Mouse (Mus musculus): ENCODE measurements around the gene C8a.

Gene C8a

DNA sequence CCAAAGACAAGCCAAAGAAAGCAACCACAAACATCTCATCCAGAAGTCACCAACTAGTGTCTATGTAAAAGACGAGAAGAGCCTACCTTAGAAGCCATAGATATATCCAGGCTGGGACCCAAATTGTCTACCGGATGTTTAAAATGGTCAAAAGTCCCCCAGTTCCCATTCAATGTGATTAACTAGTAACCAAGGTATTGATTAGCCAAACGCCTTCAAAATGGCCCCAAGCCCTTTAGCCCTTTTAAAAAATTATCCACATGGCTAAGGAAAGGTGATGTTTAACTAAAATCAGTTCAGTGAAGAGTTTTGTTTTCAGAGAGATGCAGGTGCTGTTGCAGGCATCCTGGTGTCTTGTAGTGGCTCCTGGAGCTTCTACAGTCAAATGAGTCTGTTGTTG lies at the start of gene C8a:
Gene C8a (minus strand): TSS at position 76 of the 400 bp plus-strand sequence.
- no peak for DNase-seq

GRCm38 (mm10) chr4:104925383-104925782 lies 49.2 kb upstream of the C8a start:
- no peak for DNase-seq

DNA sequence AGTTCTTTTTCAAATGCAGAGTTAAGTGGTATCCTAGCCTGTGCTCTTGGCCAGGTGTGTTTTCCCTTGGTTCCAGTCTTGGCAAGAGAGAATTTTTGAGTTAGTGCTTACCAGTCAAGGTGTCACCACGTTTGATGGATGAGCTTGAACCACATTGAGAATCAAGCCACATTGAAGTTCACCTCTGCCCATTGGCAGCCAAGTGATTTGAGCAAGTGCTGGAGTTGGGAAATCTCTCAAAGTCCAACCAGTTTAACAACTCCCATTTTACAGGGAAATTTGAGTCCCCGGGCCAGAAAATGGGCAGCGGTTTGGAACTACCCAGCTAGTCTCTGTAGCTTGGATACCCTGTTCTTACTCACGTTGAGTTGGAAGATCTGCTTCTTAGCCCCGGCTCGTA lies 41.8 kb upstream of the C8a start:
- DNase-seq, result no peak

GRCm38 (mm10) chr4:104914711-104915247 lies 38.6 kb upstream of the C8a start:
- DNase-seq, result no peak

- DNase-seq, result no peak
Measured at GRCm38 (mm10) chr4:104913291-104914129, 37.3 kb upstream of the C8a start, which contains the start of gene Fyb2. Gene Fyb2 (plus strand): TSS chr4:104913456.

DNA sequence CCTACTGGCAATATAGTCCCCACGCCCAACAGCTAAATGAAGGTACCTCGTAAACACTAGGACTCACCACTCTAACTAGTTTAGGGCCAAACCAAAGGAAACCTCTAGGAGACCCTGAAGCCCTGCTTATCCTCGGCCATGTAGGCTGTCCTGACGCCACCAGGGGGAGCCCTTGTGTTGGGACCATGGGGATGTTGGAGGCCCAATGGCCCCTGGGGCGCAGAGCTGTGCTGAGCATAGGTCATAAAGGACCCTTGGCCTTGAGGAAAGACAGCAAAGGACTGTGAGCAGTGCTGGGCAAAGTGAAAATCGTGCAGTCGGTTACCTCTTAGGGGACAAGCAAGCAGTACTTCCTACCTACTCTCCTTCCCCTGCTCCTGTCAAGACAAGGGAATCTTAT lies 35.5 kb upstream of the C8a start:
- DNase-seq, result peak; percentile 19 to 58

DNA sequence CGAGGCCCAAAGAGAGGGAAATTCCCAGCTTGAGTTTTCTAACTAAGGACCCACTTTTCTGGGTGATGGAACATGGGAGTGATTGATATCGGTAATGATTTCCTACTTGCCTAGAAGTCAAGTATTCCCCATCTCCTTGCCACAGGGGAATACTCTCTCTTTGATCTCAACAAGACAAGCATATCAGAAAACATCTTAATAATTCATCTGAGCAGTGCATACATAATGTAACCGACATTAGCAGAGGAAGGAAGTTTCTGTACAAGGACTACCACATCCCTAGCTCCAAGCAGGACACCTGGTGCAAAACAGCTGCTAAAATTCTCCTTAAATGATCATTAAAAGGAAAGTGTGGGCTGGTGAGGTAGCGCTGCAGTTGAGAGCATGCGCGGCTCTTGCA lies 28.9 kb upstream of the C8a start:
- no peak for DNase-seq

- no peak for DNase-seq
Measured at GRCm38 (mm10) chr4:104902836-104903235, 26.6 kb upstream of the C8a start.

DNA sequence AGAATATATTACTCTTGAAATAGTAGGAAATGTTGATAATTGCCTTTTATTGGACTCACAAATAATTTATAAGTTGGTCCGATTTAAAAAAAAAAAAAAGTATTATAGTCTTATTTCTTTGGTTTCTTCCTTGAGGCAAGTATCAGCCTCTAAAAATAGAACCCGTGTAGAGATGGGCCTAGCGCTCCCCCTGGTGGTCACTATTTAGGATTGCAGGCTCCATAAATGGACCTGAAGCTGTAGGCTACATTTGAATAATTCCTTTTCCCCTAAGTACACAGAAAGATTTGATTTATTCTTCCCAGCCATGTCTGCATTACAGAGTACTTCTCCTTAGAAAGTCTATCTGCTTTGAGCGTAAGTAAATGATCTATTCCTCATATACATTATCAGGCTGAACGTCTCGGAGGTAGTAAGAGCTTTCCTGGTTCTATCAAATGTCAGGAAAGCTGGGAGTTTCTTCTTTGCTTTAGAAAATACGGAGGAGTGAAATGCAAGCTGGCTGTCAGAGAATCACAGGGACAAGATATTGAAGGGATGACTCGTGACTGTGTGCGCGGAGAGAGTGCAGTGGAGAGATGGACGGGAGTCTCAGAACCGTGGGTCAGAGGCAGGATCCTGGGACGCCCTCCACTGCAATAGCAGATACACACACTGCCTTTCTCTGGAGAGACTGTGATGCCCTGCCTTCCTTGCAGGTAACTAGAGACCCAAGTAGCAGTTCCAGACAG lies 18.0 kb upstream of the C8a start:
- DNase-seq, result peak in 1 of 2 experiments; percentile 15

- no peak for DNase-seq
Measured at GRCm38 (mm10) chr4:104893588-104893987, 17.4 kb upstream of the C8a start.

- DNase-seq, result no peak
Measured at GRCm38 (mm10) chr4:104891708-104892107, 15.5 kb upstream of the C8a start.

DNA sequence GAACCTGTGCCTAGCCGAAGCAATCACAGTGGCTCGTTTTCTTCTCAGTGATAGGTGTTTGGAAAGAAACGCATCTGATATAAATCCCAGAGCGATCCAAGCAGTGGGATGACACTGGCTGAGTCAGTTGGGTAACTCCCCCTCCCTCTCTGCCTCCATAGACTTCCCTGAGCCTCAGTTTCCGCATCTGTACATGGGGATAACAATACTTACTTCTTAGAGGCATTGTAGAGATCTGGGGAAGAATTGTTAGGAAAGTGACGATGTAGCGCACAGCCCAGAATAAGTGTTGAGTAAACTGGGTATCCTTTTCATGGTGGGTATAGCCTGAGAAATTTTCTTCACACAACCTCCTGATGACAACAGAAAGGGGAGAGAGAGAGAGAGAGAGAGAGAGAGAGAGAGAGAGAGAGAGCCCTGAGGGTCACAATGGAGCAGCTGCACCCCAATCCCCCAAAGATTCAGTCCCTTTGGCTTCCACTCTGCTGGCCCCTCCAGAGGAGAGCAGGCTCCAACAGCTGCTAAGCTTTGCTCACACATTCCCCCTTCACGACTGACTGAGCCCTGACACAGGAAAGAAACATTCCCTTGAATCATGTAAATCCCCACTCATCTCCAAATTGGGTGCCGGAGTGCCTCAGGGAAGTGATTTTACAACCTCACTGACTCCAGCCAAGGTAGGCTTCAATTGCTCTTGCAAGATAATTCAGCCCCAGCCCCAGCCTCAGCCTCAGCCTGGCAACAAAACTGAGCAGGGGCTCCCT lies 12.5 kb upstream of the C8a start:
- no peak for DNase-seq

DNA sequence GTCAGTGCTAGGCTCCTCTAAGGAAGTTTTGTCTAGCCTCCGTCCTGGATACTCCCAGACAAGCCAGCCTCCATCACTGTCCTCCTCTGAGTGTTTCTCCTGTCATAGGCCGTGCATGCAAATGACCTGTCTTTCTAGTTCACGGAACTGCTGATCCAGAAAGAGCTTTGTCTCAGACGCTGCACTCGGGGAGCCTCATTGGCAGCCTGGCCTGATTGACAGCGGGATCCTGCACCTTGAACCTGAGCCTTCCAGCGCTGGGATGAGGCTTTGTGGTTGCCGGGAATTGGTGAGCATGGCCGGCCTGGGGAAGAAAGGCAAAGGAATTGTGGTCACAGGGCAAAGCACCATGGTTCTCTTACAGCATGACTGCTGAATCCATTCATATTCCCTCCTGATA lies 11.3 kb upstream of the C8a start:
- no peak for DNase-seq

DNA sequence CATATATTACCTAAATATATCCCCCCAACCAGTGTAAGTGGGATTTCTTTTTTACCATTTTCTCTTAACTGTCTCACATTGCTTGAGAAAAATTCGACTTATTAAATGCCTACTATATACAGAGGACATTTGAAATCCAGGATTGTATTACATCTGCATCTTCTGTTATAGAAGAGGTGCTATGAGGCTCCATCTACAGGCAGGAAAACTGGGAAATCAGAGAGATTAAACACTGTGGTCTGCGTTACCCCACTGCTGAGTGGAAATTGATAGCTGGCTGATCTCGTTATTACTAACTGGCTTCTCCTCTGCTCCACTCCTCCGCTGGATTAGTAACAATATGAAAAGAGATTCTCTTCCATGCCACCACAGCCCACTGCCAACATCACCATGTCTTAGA lies 366 bp downstream of the C8a start:
- DNase-seq, result no peak

- no peak for DNase-seq
Measured at GRCm38 (mm10) chr4:104870196-104870595, 6.0 kb downstream of the C8a start.

DNA sequence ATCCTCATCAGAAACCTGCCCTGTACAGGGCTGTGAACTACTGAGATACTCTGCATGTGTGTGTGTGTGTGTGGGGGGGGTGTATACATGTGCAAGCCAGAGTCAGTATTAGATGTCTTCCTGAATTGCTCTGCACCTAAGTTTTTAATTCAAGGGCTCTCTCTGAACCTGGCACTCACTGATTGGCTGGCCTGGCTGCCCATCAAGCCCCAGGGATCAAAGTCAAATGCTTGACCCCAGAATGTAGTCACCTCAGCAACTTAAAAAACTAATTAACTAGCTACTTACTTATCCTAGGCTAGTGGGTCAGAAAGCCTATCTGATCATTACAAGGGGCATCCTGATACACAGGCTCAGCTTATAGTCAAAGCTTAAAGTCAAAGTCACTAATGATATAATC lies 6.6 kb downstream of the C8a start:
- DNase-seq, result no peak

- no peak for DNase-seq
Measured at GRCm38 (mm10) chr4:104864397-104864796, 11.8 kb downstream of the C8a start.

GRCm38 (mm10) chr4:104861241-104861640 lies 15.0 kb downstream of the C8a start:
- DNase-seq, result no peak

GRCm38 (mm10) chr4:104857823-104858222 lies 18.4 kb downstream of the C8a start:
- DNase-seq, result no peak

GRCm38 (mm10) chr4:104857029-104857428 lies 19.2 kb downstream of the C8a start, which contains the start of gene Gm17662:
Gene Gm17662 (plus strand): TSS chr4:104857329.
- DNase-seq, result no peak

DNA sequence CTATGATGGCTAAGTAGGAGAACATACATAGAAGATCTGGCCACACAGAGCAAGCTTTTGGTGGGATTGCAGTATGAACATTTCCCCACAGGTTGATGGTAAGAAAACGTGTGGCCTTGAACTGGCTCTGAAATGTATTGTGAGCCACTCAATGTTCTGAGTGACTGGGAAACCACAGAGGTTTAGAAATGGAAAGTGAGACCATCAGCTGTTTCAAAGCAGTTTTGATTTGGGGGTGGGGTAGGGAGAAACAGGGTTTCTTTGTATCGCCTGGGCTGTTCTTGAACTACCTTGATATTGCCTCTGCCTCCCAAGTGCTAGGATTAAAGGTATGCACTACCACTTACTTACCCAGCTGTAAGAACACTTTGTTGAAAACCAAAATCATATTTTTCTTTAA lies 21.0 kb downstream of the C8a start:
- no peak for DNase-seq

DNA sequence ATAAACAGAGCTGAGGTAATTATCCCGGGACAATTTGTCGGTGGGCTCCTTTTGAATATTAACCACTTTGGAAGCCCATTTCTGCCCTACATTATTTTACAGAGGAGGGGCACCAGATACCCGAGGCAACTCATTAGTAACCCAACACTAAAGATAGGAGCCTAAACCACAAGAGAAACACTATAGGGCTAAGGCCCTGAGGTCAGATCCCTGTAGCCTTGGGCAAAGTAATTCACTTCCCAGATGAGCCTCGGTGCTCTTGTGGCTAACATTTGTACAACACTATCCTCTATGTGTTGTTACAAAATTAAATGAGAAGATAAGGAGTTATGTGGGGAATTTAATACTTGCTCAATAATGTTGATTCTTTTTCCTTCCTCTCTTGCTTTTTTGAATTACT lies 32.7 kb downstream of the C8a start:
- DNase-seq, result no peak

GRCm38 (mm10) chr4:104842204-104842603 lies 34.0 kb downstream of the C8a start:
- DNase-seq, result no peak
